Mouse (Mus musculus): ENCODE data around the gene Gpr176.

GRCm38 (mm10) chr2:118282467-118282866 lies 90.8 kb downstream of the Gpr176 start:
- TF ChIP-seq CTCF (IDR thresholded peaks at IDR 0.05; ENCODE audit: low read depth, low read length) (no peak), POLR2A (IDR thresholded peaks at IDR 0.05; ENCODE audit: extremely low read depth, insufficient read depth, low read length) (no peak)

Data from liver, adult 2 months (tissue).